Mouse (Mus musculus): ENCODE results near the gene Slc36a1.

GRCm38 (mm10) chr11:55262000-55262399 is 57.9 kb downstream of the Slc36a1 start:
- no peak for TF ChIP-seq CTCF (IDR thresholded peaks at IDR 0.05; ENCODE audit: extremely low read depth, insufficient read length, insufficient replicate concordance, low read depth, low read length)
- no peak for TF ChIP-seq POLR2A (IDR thresholded peaks at IDR 0.05; ENCODE audit: low read depth, low read length)

All from small intestine, adult 2 months (tissue).